Mouse (Mus musculus) retina, adult 2 months (tissue): ENCODE results near the gene Aph1a.
A peak's percentile ranks its signal among the peaks of the same experiment; 100 is the strongest.
"Not testable (repeated sequence)": the region's sequence is repeated elsewhere in the genome, so short reads cannot be mapped to it uniquely, and the experiment has no call there.

Experiments
- DNase-seq: peaks from one replicate; pipeline ENCODE4 v3.0.0-alpha.2; 2012; ENCODE audit warnings: low read depth, low spot score

Gene Aph1a

GRCm38 (mm10) chr3:95916760-95917159 is 23.0 kb downstream of the Aph1a start:
- DNase-seq = no peak

- not testable (repeated sequence) for DNase-seq
Measured at GRCm38 (mm10) chr3:95920532-95920931, 26.8 kb downstream of the Aph1a start.

GRCm38 (mm10) chr3:95923429-95923828 is 29.7 kb downstream of the Aph1a start:
- not testable (repeated sequence) for DNase-seq

- DNase-seq = no peak
Measured at GRCm38 (mm10) chr3:95924185-95924584, 30.4 kb downstream of the Aph1a start.

- no peak for DNase-seq
Measured at GRCm38 (mm10) chr3:95925087-95925486, 31.3 kb downstream of the Aph1a start.

- no peak for DNase-seq
Measured at GRCm38 (mm10) chr3:95928261-95928657, 34.5 kb downstream of the Aph1a start.

GRCm38 (mm10) chr3:95928658-95929503 is 35.1 kb downstream of the Aph1a start, which contains the start of gene Anp32e:
Anp32e (plus strand) TSS chr3:95929246.
- DNase-seq = peak; percentile 99

GRCm38 (mm10) chr3:95929581-95930470 is 36.1 kb downstream of the Aph1a start:
- DNase-seq = no peak

- no peak for DNase-seq
Measured at GRCm38 (mm10) chr3:95930471-95930789, 36.7 kb downstream of the Aph1a start.

GRCm38 (mm10) chr3:95931471-95931870 is 37.7 kb downstream of the Aph1a start:
- DNase-seq = no peak

GRCm38 (mm10) chr3:95932157-95932556 is 38.4 kb downstream of the Aph1a start:
- DNase-seq = no peak

GRCm38 (mm10) chr3:95932566-95932965 is 38.8 kb downstream of the Aph1a start:
- DNase-seq = no peak

- DNase-seq = peak; percentile 77
Measured at GRCm38 (mm10) chr3:95933111-95933750, 39.5 kb downstream of the Aph1a start.

- no peak for DNase-seq
Measured at GRCm38 (mm10) chr3:95934448-95934847, 40.7 kb downstream of the Aph1a start.

GRCm38 (mm10) chr3:95938217-95938616 is 44.4 kb downstream of the Aph1a start:
- no peak for DNase-seq

GRCm38 (mm10) chr3:95938835-95939234 is 45.1 kb downstream of the Aph1a start:
- DNase-seq = no peak

- no peak for DNase-seq
Measured at GRCm38 (mm10) chr3:95942749-95943148, 49.0 kb downstream of the Aph1a start.

- no peak for DNase-seq
Measured at GRCm38 (mm10) chr3:95943226-95943625, 49.5 kb downstream of the Aph1a start.

- DNase-seq = no peak
Measured at GRCm38 (mm10) chr3:95944742-95945141, 51.0 kb downstream of the Aph1a start.

GRCm38 (mm10) chr3:95945731-95946240 is 52.0 kb downstream of the Aph1a start:
- no peak for DNase-seq
